Mouse (Mus musculus): Measurements from ENCODE around the gene Stra6. TPM values are rescaled to one million over a fixed set of nuclear protein-coding genes. Genes with fewer than 3 reads are reported as not detected.
A peak's percentile ranks its signal among the peaks of the same experiment; 100 is the strongest.

Gene Stra6
- polyA plus RNA-seq, 1 experiment from 2014 or later: 6.0 TPM

DNA sequence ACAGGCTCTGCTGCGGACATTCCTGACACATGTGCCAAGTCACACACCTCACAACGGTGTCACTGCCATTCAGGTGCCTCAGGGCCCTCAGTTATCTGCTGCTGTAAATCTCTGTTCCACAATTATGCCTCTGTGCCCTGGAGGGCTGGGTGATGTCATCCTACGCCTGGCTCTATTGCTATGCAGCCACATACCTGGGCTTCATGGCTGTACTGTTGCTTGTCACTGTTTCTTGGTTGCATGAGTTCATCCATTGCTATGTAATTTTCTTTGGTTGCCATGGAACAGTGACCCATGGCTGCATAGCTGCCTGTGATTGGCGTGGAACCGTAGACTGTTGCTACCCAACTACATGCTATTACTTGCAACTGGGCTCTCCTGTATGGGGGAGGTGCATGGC lies 7.9 kb upstream of the Stra6 start:
- Histone ChIP-seq H3K9ac (replicated peaks; ENCODE audit: low read depth, low read length) (0 out of 2 replicates have a peak overlapping the region, but pooled peaks have one; percentile 7), H3K27ac (ENCODE audit: low read depth, low read length) (no peak overlapping the region), H3K4me3 (ENCODE audit: low read depth, low read length) (no peak overlapping the region), H3K27me3 (ENCODE audit: control insufficient read depth, insufficient read depth, low read length) (no peaks in the 10 kb centered on the region), H3K9me3 (ENCODE audit: control insufficient read depth, low read length) (no peaks in the 10 kb centered on the region), H3K36me3 (ENCODE audit: control insufficient read depth, insufficient read depth, low read length) (no peaks in the 10 kb centered on the region), H3K4me2 (ENCODE audit: low read depth, low read length) (no peak overlapping the region), H3K4me1 (ENCODE audit: control insufficient read depth, insufficient read depth, low read length) (peaks cover 8% of the 10 kb centered on the region)
- 64% methylated on average over 5 of the region's 5 CpGs for WGBS
- no peak for ATAC-seq (ENCODE audit: low read depth)

DNA sequence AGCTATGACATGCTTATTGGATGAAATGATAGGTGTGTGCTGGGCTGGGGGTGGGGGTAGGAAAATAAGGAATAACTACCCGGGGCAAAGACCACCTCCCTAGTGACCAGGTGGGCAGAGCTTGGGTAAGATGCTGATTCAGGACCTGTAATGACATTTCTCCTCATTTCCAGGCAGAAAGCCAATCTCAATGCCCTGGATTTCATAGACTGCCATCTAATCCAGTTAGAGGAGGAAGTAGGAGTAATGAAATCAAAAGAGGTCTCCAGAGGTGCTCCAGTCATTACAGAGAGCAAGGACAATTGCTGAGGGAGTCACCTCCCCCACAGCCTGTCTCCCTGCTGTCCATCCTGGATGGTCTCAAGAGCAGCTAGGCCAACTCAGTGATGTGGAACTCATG lies 3.7 kb upstream of the Stra6 start:
- no peak overlapping the region for H3K9ac ChIP-seq (replicated peaks; ENCODE audit: low read depth, low read length)
- H3K27ac ChIP-seq (ENCODE audit: low read depth, low read length): no peak overlapping the region
- H3K36me3 ChIP-seq (ENCODE audit: control insufficient read depth, insufficient read depth, low read length): no peaks in the 10 kb centered on the region
- H3K4me2 ChIP-seq (ENCODE audit: low read depth, low read length): no peak overlapping the region
- peaks cover 2% of the 10 kb centered on the region; the same call in 1 of the 2 replicates for H3K4me1 ChIP-seq (ENCODE audit: control insufficient read depth, insufficient read depth, low read length)
- no peaks in the 10 kb centered on the region for H3K27me3 ChIP-seq (ENCODE audit: control insufficient read depth, insufficient read depth, low read length)
- no peaks in the 10 kb centered on the region for H3K9me3 ChIP-seq (ENCODE audit: control insufficient read depth, low read length)
- no peak overlapping the region for H3K4me3 ChIP-seq (ENCODE audit: low read depth, low read length)
- no peak for ATAC-seq (ENCODE audit: low read depth)
- 58% methylated on average over 1 of the region's 1 CpGs for WGBS

DNA sequence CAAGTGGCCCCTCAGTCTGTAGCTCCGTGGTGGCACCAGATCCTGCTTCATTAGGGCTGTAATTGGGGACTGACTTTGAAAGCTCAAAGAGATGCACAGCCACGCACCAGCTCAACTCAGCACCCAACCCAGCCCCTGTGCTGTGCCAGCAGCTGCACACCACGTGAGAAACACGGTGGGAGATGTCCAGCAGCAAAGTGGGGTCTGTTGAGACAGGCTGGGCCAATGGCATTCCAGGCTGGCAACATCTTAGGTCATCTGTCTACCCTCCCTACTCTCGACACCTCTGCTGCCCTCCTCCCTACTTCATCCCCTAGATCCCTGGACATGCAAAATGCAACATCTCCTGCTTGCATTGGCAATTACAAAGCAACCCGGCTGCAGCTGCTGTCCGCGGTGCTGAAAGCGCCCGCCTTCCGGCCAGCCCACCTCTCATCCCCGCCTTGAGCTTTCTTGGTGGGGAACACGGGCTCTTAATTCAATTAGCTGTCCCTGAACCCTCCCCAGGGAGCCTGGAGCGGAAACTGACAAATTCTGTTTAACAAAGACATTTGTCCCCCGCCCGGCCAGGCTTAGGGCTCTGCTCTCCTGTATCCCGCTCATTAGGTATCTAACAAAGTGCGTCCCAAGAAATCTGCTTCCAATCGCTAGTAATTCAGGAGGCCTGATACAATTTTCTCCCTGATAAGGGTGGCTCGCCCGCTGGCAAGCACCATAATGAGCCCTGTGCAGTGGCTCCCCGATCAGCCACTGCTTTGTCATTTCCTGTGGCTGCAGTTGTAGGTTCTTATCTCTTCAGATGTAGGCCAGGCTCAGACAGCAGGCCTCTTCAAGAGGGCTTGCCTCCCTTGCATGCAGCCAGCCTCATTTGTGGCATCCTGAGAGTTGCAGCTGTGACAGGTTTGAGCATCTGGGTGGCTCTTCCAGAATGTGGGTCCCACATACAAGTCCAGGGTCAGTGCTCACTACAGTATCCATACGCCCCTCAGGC lies 2.6 kb upstream of the Stra6 start:
- H3K27me3 ChIP-seq (ENCODE audit: control insufficient read depth, insufficient read depth, low read length): no peaks in the 10 kb centered on the region
- no peaks in the 10 kb centered on the region for H3K9me3 ChIP-seq (ENCODE audit: control insufficient read depth, low read length)
- no peak overlapping the region for H3K4me3 ChIP-seq (ENCODE audit: low read depth, low read length)
- H3K27ac ChIP-seq (ENCODE audit: low read depth, low read length): no peak overlapping the region
- no peaks in the 10 kb centered on the region for H3K36me3 ChIP-seq (ENCODE audit: control insufficient read depth, insufficient read depth, low read length)
- no peak overlapping the region for H3K4me2 ChIP-seq (ENCODE audit: low read depth, low read length)
- 10% methylated on average over 23 of the region's 23 CpGs for WGBS
- no peak overlapping the region for H3K9ac ChIP-seq (replicated peaks; ENCODE audit: low read depth, low read length)
- ATAC-seq (ENCODE audit: low read depth): 0 out of 2 replicates have a peak, but pooled peaks have one; percentile 47
- peaks cover 6% of the 10 kb centered on the region; the same call in 1 of the 2 replicates for H3K4me1 ChIP-seq (ENCODE audit: control insufficient read depth, insufficient read depth, low read length)

DNA sequence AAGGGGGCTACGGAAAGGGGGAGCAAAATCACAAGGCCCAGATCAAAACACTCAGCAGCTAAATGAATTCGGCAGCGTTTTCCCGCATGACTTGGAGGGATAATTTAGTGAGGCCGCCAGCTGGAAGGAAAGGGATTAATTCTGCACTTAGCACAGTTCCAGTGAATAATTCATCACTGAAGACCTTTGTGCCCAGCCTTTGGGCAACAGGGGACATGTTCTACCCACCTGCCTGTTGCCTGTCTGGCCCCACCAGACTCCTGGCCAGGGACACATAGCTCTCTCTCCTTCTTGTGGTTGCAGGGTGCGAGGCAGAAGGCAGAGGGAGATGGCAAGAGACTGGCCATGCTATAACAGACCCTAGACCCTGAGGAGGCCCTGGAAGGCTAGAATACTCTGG lies 1.9 kb downstream of the Stra6 start:
- H3K9me3 ChIP-seq (ENCODE audit: control insufficient read depth, low read length): no peaks in the 10 kb centered on the region
- H3K36me3 ChIP-seq (ENCODE audit: control insufficient read depth, insufficient read depth, low read length): no peaks in the 10 kb centered on the region
- H3K27ac ChIP-seq (ENCODE audit: low read depth, low read length): 0 out of 2 replicates have a peak overlapping the region, but pooled peaks have one; percentile 2
- no peak for ATAC-seq (ENCODE audit: low read depth)
- peaks cover 8% of the 10 kb centered on the region for H3K4me1 ChIP-seq (ENCODE audit: control insufficient read depth, insufficient read depth, low read length)
- no peak overlapping the region for H3K9ac ChIP-seq (replicated peaks; ENCODE audit: low read depth, low read length)
- H3K4me2 ChIP-seq (ENCODE audit: low read depth, low read length): no peak overlapping the region
- H3K27me3 ChIP-seq (ENCODE audit: control insufficient read depth, insufficient read depth, low read length): 0 out of 2 replicates have a peak, but pooled peaks cover 3% of the 10 kb centered on the region
- H3K4me3 ChIP-seq (ENCODE audit: low read depth, low read length): no peak overlapping the region
- 22% methylated on average over 6 of the region's 6 CpGs for WGBS

DNA sequence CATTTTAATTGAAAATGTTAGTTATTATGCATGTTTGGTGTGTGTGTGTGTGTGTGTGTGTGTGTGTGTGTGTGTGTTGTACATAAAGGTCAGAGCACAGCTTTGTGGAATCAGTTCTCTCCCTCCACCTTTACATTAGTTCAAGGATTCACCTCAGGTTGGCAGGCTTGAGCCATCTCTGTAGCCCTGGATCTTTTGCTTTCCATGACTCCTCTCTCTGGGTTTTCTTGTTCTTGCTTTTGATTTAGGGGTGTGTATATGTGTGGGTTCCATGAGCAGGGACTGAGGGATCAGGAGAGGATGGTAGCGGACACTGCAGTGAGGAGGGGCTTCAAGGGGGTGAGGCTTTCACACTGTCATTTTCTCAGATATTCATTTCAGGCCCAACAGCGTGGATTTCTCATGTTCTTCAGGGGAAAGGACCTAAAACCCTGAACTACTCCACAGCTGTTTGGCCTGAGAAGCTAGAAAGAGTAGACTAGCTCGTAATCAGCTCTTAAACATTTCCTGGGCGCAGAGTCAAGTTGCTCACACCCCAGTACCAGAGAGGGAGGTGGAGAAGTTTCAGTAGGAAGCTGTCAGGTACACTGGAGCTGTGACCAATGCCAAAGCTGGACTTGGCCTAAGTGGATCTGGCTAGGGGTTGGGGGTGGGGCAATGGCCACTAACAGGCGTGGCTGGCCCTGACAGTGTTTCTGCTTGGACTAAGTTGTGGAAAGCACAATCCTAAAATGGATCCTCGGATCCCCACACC lies 2.6 kb downstream of the Stra6 start:
- 0 out of 2 replicates have a peak, but pooled peaks cover 3% of the 10 kb centered on the region for H3K27me3 ChIP-seq (ENCODE audit: control insufficient read depth, insufficient read depth, low read length)
- H3K4me3 ChIP-seq (ENCODE audit: low read depth, low read length): no peak overlapping the region
- no peaks in the 10 kb centered on the region for H3K9me3 ChIP-seq (ENCODE audit: control insufficient read depth, low read length)
- WGBS: 78% methylated on average over 6 of the region's 6 CpGs
- H3K27ac ChIP-seq (ENCODE audit: low read depth, low read length): 0 out of 2 replicates have a peak overlapping the region, but pooled peaks have one; percentile 2
- H3K36me3 ChIP-seq (ENCODE audit: control insufficient read depth, insufficient read depth, low read length): no peaks in the 10 kb centered on the region
- peaks cover 8% of the 10 kb centered on the region for H3K4me1 ChIP-seq (ENCODE audit: control insufficient read depth, insufficient read depth, low read length)
- H3K9ac ChIP-seq (replicated peaks; ENCODE audit: low read depth, low read length): no peak overlapping the region
- no peak for ATAC-seq (ENCODE audit: low read depth)
- H3K4me2 ChIP-seq (ENCODE audit: low read depth, low read length): no peak overlapping the region

DNA sequence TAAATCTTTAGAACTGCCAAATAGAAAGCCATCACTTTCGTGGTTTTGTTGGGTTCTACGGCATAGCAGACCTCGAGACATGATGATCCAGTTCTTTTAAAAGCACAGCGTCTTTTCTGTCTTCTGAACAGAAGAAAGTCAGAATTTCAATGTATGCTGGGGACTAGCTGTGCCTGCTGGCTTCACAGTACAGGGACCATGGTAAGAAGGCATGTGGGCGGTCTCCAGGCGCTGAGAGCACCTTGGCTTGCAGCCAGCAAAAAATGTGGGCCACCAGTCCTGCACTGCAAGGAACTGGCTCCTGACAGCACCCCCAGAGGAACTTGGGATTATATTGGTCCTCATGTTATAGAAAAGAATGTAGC lies 3.1 kb downstream of the Stra6 start:
- ATAC-seq (ENCODE audit: low read depth): no peak
- Histone ChIP-seq H3K4me2 (ENCODE audit: low read depth, low read length) (no peak overlapping the region), H3K36me3 (ENCODE audit: control insufficient read depth, insufficient read depth, low read length) (no peaks in the 10 kb centered on the region), H3K27me3 (ENCODE audit: control insufficient read depth, insufficient read depth, low read length) (0 out of 2 replicates have a peak, but pooled peaks cover 3% of the 10 kb centered on the region), H3K9ac (replicated peaks; ENCODE audit: low read depth, low read length) (no peak overlapping the region), H3K4me1 (ENCODE audit: control insufficient read depth, insufficient read depth, low read length) (peaks cover 8% of the 10 kb centered on the region), H3K9me3 (ENCODE audit: control insufficient read depth, low read length) (no peaks in the 10 kb centered on the region), H3K4me3 (ENCODE audit: low read depth, low read length) (no peak overlapping the region), H3K27ac (ENCODE audit: low read depth, low read length) (no peak overlapping the region)
- 79% methylated on average over 6 of the region's 6 CpGs for WGBS

DNA sequence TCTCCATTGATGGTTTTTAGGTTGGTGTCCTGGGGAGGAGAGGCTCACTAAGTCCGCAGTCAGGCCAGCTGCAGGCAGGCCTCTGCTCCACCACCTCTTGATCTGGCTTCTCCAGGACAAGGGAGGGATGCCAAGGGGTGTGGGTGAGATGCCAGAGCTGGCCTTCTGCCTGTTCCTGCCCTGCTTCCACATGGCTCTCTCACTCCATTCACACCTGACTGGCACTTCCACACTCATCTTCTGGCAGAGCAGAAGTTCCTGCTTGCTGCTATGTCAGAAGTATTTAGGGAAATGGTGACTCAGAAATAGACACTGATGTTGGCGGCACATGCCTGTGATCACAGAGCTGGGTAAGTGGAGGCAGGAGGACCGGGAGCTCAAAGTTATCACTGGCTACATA lies 4.0 kb downstream of the Stra6 start:
- Histone ChIP-seq H3K4me2 (ENCODE audit: low read depth, low read length) (no peak overlapping the region), H3K4me3 (ENCODE audit: low read depth, low read length) (no peak overlapping the region), H3K27me3 (ENCODE audit: control insufficient read depth, insufficient read depth, low read length) (0 out of 2 replicates have a peak, but pooled peaks cover 3% of the 10 kb centered on the region), H3K27ac (ENCODE audit: low read depth, low read length) (no peak overlapping the region), H3K9ac (replicated peaks; ENCODE audit: low read depth, low read length) (no peak overlapping the region), H3K9me3 (ENCODE audit: control insufficient read depth, low read length) (no peaks in the 10 kb centered on the region), H3K36me3 (ENCODE audit: control insufficient read depth, insufficient read depth, low read length) (no peaks in the 10 kb centered on the region), H3K4me1 (ENCODE audit: control insufficient read depth, insufficient read depth, low read length) (peaks cover 8% of the 10 kb centered on the region)
- no peak for ATAC-seq (ENCODE audit: low read depth)
- 89% methylated on average over 3 of the region's 3 CpGs for WGBS

DNA sequence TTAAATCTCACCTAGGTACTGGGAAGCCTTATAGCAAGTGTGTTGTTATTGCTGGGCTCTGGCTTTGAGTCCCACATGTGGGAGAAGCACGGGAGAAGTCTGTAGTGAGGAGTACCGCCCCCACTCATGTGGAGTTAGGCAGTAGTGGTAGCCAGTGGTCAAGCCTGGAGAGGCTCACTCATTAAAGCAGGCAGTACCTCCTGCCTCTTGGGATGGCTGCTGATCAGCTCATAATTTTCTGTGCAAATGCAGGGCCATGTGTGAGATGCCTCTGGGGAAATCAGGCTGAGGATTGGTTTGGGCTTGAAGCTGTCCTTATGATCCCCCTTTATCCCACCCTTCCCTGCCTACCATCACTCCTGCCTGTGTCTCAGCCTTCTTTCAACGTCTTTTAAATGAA lies 11.0 kb downstream of the Stra6 start:
- Histone ChIP-seq H3K27ac (ENCODE audit: low read depth, low read length) (no peak overlapping the region), H3K4me2 (ENCODE audit: low read depth, low read length) (no peak overlapping the region), H3K4me1 (ENCODE audit: control insufficient read depth, insufficient read depth, low read length) (no peaks in the 10 kb centered on the region; the same call in 1 of the 2 replicates), H3K9me3 (ENCODE audit: control insufficient read depth, low read length) (no peaks in the 10 kb centered on the region), H3K9ac (replicated peaks; ENCODE audit: low read depth, low read length) (no peak overlapping the region), H3K36me3 (ENCODE audit: control insufficient read depth, insufficient read depth, low read length) (no peaks in the 10 kb centered on the region), H3K27me3 (ENCODE audit: control insufficient read depth, insufficient read depth, low read length) (0 out of 2 replicates have a peak, but pooled peaks cover 1% of the 10 kb centered on the region), H3K4me3 (ENCODE audit: low read depth, low read length) (no peak overlapping the region)
- no peak for ATAC-seq (ENCODE audit: low read depth)
- WGBS: 37% methylated on average over 3 of the region's 3 CpGs
